Mouse (Mus musculus) stomach, embryonic 15.5 days (tissue): Measurements from ENCODE around the gene Cd9. TPM values are rescaled to one million over a fixed set of nuclear protein-coding genes. Genes with fewer than 3 reads are reported as not detected.

ENCODE experiments used
- ATAC-seq: fragments of 200-750 bp; cut with Nextera tagmentation; 2 replicates; pipeline ENCODE4 v1.8.0; 2017; ENCODE audit warnings: low read depth, moderate number of reproducible peaks, moderate TSS enrichment; ENCODE audit not compliant: insufficient read depth, low FRiP score
- H3K27ac ChIP-seq: fragments of 300-500 bp; sonication (generic); 2 replicates; pipeline ENCODE4 v1.5.1; 2015; ENCODE audit warnings: mild to moderate bottlenecking, inconsistent platforms
- H3K27me3 ChIP-seq: fragments of 300-500 bp; sonication (generic); replicated peaks from 2 replicates; pipeline ENCODE4 v1.6.1; 2015; ENCODE audit warnings: inconsistent platforms
- H3K36me3 ChIP-seq: fragments of 300-500 bp; sonication (generic); 2 replicates; pipeline ENCODE4 v1.6.1; 2015; ENCODE audit warnings: inconsistent platforms
- H3K4me1 ChIP-seq: fragments of 300-500 bp; sonication (generic); 2 replicates; pipeline ENCODE4 v1.6.1; 2015; ENCODE audit warnings: inconsistent platforms
- H3K4me2 ChIP-seq: fragments of 300-500 bp; sonication (generic); 2 replicates; pipeline ENCODE4 v1.6.1; 2015; ENCODE audit warnings: mild to moderate bottlenecking, inconsistent platforms
- H3K4me3 ChIP-seq: fragments of 300-500 bp; sonication (generic); replicated peaks from 2 replicates; pipeline ENCODE4 v1.5.1; 2015; ENCODE audit warnings: inconsistent platforms
- H3K9ac ChIP-seq: fragments of 300-500 bp; sonication (generic); 2 replicates; pipeline ENCODE4 v1.6.1; 2015; ENCODE audit warnings: inconsistent platforms
- H3K9me3 ChIP-seq: fragments of 300-500 bp; sonication (generic); 2 replicates; pipeline ENCODE4 v1.6.1; 2016; ENCODE audit warnings: inconsistent platforms
- WGBS: fragments of 180-500 bp; shearing (Covaris S2); methylation state at CpG from one replicate; pipeline ENCODE4 v1.1.7; 2015; 5-methylcytosine and 5-hydroxymethylcytosine counted together
- polyA plus RNA-seq: library from polyadenylated mRNA; unstranded; fragments of >200 nt; fragmentation: Nextera tagmentation; extraction: Ambion mirVana; gene quantifications from 2 replicates; pipeline ENCODE4 v1.2.1, GENCODE M21; 2015

Gene Cd9
- polyA plus RNA-seq, 1 experiment from 2014 or later, result 317 TPM

DNA sequence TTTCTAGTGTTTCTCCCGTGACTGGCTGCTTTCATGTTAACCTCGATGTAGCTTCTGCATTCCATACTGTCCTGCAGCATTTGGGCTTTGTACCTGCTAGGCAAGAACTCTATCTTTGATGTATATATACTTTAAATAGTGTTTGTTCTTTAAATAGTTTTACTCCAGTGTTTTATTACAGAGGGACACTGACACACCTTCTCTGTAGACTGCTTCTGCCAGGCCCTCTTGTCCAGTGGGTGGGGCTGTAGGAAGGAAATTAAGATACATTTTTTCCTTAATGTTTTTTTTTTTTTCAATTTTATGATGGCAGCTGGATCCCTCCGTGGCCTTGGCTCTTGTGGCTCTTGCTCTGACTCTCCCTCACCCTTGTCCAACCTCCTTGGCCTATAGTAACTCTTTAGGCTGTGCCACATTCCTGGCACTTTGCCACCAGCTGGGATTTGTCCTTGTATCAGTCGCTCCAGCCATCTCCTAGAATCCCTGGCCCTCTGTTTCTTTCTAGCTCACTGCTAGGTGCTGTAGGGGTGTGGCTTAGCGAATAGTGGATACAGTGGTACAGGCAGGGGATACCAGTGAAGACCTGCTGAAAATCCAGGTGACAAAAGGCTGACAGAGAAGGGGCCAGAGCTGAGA lies 27.1 kb upstream of the Cd9 start:
- no peaks in the 10 kb centered on the region for H3K27me3 ChIP-seq

DNA sequence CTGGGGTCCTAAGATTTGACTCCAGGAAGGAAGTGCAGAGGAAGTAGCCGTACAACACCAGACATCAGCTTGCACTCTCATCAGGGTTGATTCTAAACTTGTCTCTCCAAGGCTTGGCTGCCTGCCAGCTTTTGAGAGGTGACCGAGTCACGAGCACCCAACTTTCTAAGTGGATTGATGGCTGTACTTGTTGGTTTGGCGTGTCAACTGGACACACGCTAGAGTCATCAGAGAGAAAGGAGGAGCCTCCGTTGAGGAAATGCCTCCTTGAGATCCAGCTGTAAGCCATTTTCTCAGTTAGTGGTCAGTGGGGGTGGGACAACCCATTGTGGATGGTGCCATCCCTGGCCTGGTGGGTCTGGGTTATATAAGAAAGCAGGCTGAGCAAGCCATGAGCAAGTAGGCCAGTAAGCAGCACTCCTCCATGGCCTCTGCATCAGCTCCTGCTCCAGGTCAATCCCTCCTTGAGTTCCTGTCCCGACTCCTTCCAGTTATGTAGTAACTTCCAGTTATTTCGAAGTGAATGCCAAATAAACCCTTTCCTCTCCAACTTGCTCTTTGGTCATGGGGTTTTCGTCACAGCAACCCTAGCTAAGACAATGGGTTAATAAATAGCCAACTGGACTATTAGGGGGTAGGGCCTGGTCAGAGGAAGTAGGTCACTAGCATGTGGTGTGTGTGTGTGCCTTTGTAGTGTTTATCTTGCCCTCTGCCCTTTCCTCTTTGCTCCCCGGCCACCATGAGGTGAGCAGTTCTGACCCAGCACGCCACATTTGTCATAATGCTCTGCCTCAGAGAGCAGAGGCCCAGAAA lies 21.1 kb upstream of the Cd9 start:
- Histone ChIP-seq H3K9me3 (no peaks in the 10 kb centered on the region), H3K27ac (no peak overlapping the region), H3K4me2 (no peak overlapping the region), H3K4me3 (no peak overlapping the region), H3K9ac (no peak overlapping the region), H3K27me3 (no peaks in the 10 kb centered on the region), H3K4me1 (peaks cover 12% of the 10 kb centered on the region), H3K36me3 (no peaks in the 10 kb centered on the region)
- ATAC-seq, result peak; percentile 50; the same call in 1 of the 2 replicates
- 43% methylated on average over 11 of the region's 11 CpGs for WGBS

More for the DNA sequence above, 27.1 kb upstream of the Cd9 start:
- Histone ChIP-seq H3K4me3 (no peak overlapping the region), H3K9me3 (no peaks in the 10 kb centered on the region), H3K4me2 (no peak overlapping the region), H3K36me3 (no peaks in the 10 kb centered on the region), H3K4me1 (no peaks in the 10 kb centered on the region), H3K27ac (peak overlapping the region; percentile 35; the same call in 1 of the 2 replicates), H3K9ac (no peak overlapping the region)
- 39% methylated on average over 5 of the region's 5 CpGs for WGBS
- 0 out of 2 replicates have a peak, but pooled peaks have one; percentile 14 for ATAC-seq

DNA sequence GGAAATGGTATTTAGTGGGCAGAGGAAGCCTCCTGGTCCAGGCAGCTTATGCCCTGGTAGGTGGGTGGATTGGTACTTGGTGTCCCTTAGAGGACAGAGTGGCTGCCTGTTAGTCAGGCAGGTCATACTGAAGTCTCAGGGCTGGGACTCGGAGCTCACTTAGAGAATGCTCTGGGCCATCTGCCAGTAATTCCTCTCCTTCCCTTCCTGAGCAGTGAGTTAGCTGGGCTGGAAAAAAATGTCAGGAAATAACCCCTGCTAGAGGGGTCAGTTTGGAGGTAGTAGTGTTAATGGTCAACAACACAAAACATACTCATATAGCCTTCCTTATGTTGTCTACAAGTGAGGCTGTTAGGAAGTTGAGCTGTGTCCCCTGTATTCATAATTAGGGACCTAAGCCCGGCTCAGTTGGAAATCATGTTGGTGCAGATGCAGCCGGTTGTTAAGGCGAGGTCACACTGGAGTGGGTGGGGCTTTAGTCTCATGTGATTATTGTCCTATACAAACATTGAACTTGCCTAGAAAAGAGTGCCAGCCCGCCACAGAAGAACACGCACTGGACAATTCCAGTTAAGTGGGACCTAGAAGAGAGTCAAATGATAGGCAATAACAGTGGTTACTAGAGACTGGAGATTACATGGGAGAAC lies 18.5 kb upstream of the Cd9 start:
- Histone ChIP-seq H3K4me3 (no peak overlapping the region), H3K9me3 (no peaks in the 10 kb centered on the region), H3K4me2 (no peak overlapping the region), H3K27ac (peak overlapping the region; percentile 59; the same call in 1 of the 2 replicates), H3K27me3 (no peaks in the 10 kb centered on the region), H3K36me3 (no peaks in the 10 kb centered on the region), H3K9ac (no peak overlapping the region), H3K4me1 (peaks cover 12% of the 10 kb centered on the region)
- peak; percentile 36; the same call in 1 of the 2 replicates for ATAC-seq
- 38% methylated on average over 6 of the region's 6 CpGs for WGBS

DNA sequence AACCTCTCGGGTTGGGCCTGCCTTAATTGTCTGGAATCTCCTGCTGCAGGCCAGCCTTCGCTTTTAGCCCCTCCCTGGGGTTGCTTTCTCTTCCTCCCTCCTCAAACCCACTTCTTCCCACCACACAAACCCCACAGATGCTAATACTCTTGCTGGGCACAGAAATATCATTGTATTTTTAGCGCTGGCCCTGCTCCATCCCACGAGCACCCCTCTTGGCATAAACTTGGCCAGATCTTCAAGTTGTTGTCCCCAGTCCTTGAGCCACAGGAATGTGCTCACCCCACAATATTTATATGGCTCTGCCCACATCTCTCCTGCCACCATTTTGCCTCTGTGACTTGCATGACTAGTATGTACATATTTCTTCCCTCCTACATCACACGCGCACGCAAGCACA lies 16.6 kb upstream of the Cd9 start:
- Histone ChIP-seq H3K4me1 (peaks cover 12% of the 10 kb centered on the region), H3K27ac (no peak overlapping the region), H3K4me3 (no peak overlapping the region), H3K9ac (no peak overlapping the region), H3K9me3 (no peaks in the 10 kb centered on the region), H3K36me3 (no peaks in the 10 kb centered on the region), H3K4me2 (no peak overlapping the region), H3K27me3 (no peaks in the 10 kb centered on the region)
- no peak for ATAC-seq
- WGBS, result 76% methylated on average over 7 of the region's 7 CpGs

DNA sequence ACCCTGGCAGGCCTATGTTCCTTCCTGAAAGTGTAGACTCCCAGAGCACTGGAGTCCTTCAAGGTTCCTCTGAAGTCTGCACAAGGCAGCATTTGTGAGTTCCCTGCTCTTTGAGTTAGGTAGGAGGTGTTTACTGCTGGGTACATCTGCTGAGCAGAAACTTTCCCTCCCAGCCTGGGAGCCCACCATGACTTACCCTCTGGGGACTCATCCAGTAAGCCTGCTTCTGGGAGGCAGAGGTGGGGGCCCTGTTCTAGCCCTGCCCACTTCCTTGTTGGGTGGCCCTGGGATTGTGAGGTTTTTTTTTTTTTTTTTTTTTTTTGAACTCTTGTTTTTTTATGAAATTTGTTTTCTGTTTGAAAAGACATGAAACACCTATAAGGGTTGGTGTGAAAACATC lies 16.1 kb upstream of the Cd9 start:
- Histone ChIP-seq H3K27me3 (no peaks in the 10 kb centered on the region), H3K9me3 (no peaks in the 10 kb centered on the region), H3K9ac (no peak overlapping the region), H3K27ac (no peak overlapping the region), H3K36me3 (no peaks in the 10 kb centered on the region), H3K4me2 (no peak overlapping the region), H3K4me1 (peaks cover 10% of the 10 kb centered on the region), H3K4me3 (no peak overlapping the region)
- ATAC-seq, result no peak

DNA sequence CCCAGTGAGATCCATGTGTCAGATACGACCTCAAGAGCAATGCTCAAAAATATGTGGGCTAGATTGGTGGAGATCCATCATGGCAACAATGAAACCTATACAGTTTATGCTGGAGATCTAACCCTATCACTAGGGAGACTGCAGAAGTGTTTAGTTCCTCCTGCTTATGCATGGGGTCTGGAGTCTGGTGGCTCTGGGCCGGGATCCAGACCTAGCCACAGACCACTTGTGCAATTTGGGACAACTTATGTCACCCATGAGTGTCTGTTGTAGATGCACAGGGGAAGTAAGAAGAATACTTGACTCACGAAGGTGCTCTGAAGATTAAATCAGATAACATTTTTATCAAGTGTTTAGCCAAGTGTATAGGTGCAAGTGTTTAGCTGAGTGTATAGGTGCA lies 15.2 kb upstream of the Cd9 start:
- ATAC-seq, result no peak
- H3K4me3 ChIP-seq, result no peak overlapping the region
- WGBS, result 72% methylated on average over 3 of the region's 3 CpGs
- H3K36me3 ChIP-seq, result no peaks in the 10 kb centered on the region
- peaks cover 7% of the 10 kb centered on the region for H3K4me1 ChIP-seq
- no peaks in the 10 kb centered on the region for H3K9me3 ChIP-seq
- no peaks in the 10 kb centered on the region for H3K27me3 ChIP-seq
- H3K9ac ChIP-seq, result no peak overlapping the region
- H3K27ac ChIP-seq, result no peak overlapping the region
- H3K4me2 ChIP-seq, result no peak overlapping the region

DNA sequence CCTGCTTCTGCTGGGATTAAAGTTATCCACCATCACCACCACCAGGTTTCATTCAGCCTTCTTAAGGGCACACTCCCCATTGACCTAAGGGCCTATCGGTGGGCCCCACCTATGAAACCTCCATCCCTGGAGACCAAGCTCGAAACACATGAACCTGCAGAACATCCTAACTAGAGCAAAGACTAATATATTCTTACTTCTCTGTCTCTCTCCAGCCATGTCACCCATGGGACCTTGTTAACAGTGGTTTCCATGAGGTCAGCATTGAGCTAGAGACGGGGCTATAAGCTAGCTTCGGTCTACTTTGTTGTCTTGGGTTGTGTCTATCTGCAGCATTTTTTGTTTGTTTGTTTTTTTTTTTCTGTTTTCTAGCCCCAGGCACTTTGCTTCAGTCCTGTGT lies 11.8 kb upstream of the Cd9 start:
- 89% methylated on average over 4 of the region's 4 CpGs for WGBS
- no peaks in the 10 kb centered on the region for H3K9me3 ChIP-seq
- H3K36me3 ChIP-seq, result no peaks in the 10 kb centered on the region
- H3K27me3 ChIP-seq, result no peaks in the 10 kb centered on the region
- no peak for ATAC-seq
- H3K4me3 ChIP-seq, result no peak overlapping the region
- H3K9ac ChIP-seq, result no peak overlapping the region
- no peak overlapping the region for H3K27ac ChIP-seq
- no peak overlapping the region for H3K4me2 ChIP-seq
- no peaks in the 10 kb centered on the region for H3K4me1 ChIP-seq

DNA sequence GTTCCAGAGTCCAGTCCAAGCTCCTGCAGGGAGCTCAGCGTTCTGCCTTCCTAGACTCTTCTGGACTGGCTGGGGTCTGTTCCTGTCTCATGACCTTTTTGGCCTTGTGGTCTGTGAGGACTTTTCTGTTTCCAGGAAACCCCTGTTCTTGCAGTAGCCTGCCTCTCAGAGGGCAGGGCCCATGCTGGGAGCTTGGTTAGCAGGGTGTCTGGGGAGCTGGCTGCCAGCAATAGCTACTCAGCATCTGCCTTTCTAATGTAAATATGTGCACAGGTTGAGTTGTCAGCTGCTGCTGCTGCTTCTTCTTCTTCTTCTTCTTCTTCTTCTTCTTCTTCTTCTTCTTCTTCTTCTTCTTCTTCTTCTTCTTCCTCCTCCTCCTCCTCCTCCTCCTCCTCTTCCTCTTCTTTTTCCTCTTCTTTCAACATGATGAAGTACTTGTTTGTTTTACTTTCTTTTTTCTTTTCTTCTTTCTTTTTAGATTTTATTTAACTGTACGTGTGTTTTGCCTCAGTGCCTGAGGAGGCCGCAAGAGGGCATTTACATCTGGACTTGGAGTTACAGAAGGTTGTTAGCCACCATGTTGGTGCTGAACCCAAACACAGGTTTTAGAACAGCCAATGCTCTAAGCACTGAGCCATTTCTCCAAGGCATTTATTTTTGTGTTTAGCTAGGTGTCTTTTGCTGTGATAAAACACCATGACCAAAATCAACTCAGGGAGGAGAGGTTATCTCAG lies 10.2 kb upstream of the Cd9 start:
- Histone ChIP-seq H3K4me2 (no peak overlapping the region), H3K4me1 (no peaks in the 10 kb centered on the region), H3K27ac (no peak overlapping the region), H3K27me3 (no peaks in the 10 kb centered on the region), H3K36me3 (no peaks in the 10 kb centered on the region), H3K9ac (no peak overlapping the region), H3K9me3 (no peaks in the 10 kb centered on the region), H3K4me3 (no peak overlapping the region)
- 36% methylated on average over 3 of the region's 3 CpGs for WGBS
- ATAC-seq, result no peak

DNA sequence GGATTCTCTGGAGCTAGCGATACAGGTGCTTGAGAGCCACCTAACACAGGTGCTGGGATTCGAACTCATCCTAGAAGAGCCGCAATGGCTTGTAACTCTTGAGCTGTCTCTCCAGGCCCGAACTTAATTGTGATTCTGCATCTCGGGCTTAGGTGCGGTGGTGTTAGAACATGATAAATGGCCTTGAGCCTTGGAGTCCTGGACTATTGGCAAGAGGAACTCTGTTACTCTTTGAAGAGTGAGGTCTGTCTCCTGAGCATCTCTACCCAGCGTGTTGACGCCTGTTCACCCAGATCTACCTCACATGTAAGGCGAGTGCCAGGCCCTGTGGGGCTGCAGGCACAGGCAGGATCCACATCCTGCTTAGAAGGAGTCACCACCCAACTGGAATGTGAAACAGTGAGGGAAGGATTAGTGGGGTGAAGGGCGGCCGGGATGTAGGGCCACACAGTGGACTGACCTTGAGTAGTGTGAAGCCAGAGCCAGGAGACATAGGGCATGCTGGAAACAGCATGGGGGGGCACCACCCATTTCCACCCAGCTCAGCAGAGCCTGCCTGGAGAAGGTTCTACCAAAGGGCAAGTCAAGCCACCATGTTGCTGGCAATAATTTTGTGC lies 8.7 kb upstream of the Cd9 start:
- H3K36me3 ChIP-seq, result no peaks in the 10 kb centered on the region
- no peaks in the 10 kb centered on the region for H3K4me1 ChIP-seq
- H3K27me3 ChIP-seq, result no peaks in the 10 kb centered on the region
- 0 out of 2 replicates have a peak, but pooled peaks have one; percentile 22 for ATAC-seq
- H3K4me2 ChIP-seq, result no peak overlapping the region
- no peak overlapping the region for H3K4me3 ChIP-seq
- H3K9me3 ChIP-seq, result no peaks in the 10 kb centered on the region
- H3K9ac ChIP-seq, result no peak overlapping the region
- WGBS, result 86% methylated on average over 11 of the region's 11 CpGs
- no peak overlapping the region for H3K27ac ChIP-seq

DNA sequence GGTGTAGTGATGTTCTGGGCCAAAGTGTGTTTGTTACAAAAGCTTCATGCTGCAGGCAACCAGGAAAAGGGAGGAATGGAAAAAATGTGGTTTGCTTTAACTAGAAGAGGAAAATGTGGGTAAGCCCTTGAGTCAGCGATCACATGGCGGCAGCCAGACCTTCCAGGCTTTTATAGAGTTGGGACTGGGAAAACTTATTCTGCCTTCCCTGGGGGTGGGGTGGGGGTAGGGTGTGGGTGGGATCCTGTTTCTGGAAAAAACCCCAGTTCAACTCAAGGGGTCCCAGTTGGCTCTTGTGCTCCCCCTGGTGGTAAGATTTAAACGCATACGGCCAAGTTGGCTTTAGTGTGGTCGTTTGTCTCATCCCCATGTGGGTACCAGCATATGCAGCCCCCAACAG lies 3.5 kb upstream of the Cd9 start:
- no peak overlapping the region for H3K27ac ChIP-seq
- no peak overlapping the region for H3K4me3 ChIP-seq
- no peaks in the 10 kb centered on the region for H3K9me3 ChIP-seq
- no peak overlapping the region for H3K4me2 ChIP-seq
- 38% methylated on average over 5 of the region's 5 CpGs for WGBS
- ATAC-seq, result no peak
- H3K27me3 ChIP-seq, result no peaks in the 10 kb centered on the region
- H3K36me3 ChIP-seq, result no peaks in the 10 kb centered on the region
- H3K4me1 ChIP-seq, result peaks cover 6% of the 10 kb centered on the region; the same call in 1 of the 2 replicates
- H3K9ac ChIP-seq, result no peak overlapping the region

DNA sequence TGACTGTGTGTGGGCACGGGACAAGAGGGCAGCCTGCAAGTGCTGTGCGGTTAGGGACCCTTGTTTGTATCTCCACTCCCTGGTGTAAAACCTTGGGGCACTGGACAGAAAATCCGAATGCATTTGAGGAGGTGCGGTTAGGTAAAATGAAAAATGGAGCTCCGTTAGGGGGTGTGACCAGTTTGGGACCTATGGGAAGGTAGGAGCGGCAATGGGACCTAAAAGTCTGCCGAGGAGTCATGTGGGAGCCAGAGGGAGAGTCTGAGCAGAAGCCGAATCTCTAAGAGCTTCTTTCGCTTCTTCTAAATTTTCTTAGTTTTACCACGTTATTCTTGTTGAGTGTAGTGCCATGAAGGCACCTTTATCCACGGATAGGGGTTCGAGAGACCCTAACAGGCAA lies 1.8 kb upstream of the Cd9 start:
- Histone ChIP-seq H3K27me3 (no peaks in the 10 kb centered on the region), H3K4me2 (no peak overlapping the region), H3K4me1 (peaks cover 9% of the 10 kb centered on the region; the same call in 1 of the 2 replicates), H3K27ac (no peak overlapping the region), H3K36me3 (no peaks in the 10 kb centered on the region), H3K9ac (no peak overlapping the region), H3K9me3 (no peaks in the 10 kb centered on the region), H3K4me3 (no peak overlapping the region)
- no peak for ATAC-seq
- 86% methylated on average over 12 of the region's 12 CpGs for WGBS
